Mouse (Mus musculus): ENCODE data around the gene Stk38l. TPM values are rescaled to one million over a fixed set of nuclear protein-coding genes. Genes with fewer than 3 reads are reported as not detected.

The Stk38l gene
- polyA plus RNA-seq, 1 experiment from 2014 or later = 4.5 TPM

GRCm38 (mm10) chr6:146781566-146781965 lies 56.8 kb downstream of the Stk38l start:
- H3K36me3 ChIP-seq (replicated peaks; ENCODE audit: insufficient read depth, low read length) = no peaks in the 10 kb centered on the region
- H3K4me3 ChIP-seq (ENCODE audit: low read depth, low read length) = no peak overlapping the region
- no peaks in the 10 kb centered on the region; the same call in 1 of the 2 replicates for H3K4me1 ChIP-seq (ENCODE audit: insufficient read depth)
- no peak overlapping the region for H3K4me2 ChIP-seq (ENCODE audit: low read depth, low read length)
- H3K27ac ChIP-seq (ENCODE audit: low read depth) = no peak overlapping the region
- WGBS (ENCODE audit: insufficient replicate concordance) = 87% methylated on average over 3 of the region's 3 CpGs
- H3K9me3 ChIP-seq (ENCODE audit: low read length) = no peaks in the 10 kb centered on the region
- TF ChIP-seq EP300 (IDR thresholded peaks at IDR 0.05; ENCODE audit: low read depth) (no peak), CTCF (IDR thresholded peaks at IDR 0.05; ENCODE audit: low read depth) (no peak)
- ATAC-seq = no peak
- H3K27me3 ChIP-seq (ENCODE audit: insufficient read depth, low read length) = no peaks in the 10 kb centered on the region
- H3K9ac ChIP-seq (replicated peaks) = no peak overlapping the region
- no peak for DNase-seq

GRCm38 (mm10) chr6:146793527-146793926 lies 68.7 kb downstream of the Stk38l start:
- Histone ChIP-seq H3K4me1 (ENCODE audit: insufficient read depth) (peaks cover 12% of the 10 kb centered on the region), H3K9me3 (ENCODE audit: low read length) (no peaks in the 10 kb centered on the region), H3K4me2 (ENCODE audit: low read depth, low read length) (no peak overlapping the region), H3K27me3 (ENCODE audit: insufficient read depth, low read length) (peaks cover 5% of the 10 kb centered on the region; the same call in 1 of the 2 replicates), H3K4me3 (ENCODE audit: low read depth, low read length) (no peak overlapping the region), H3K9ac (replicated peaks) (no peak overlapping the region), H3K36me3 (replicated peaks; ENCODE audit: insufficient read depth, low read length) (no peaks in the 10 kb centered on the region), H3K27ac (ENCODE audit: low read depth) (no peak overlapping the region)
- WGBS (ENCODE audit: insufficient replicate concordance) = 63% methylated on average over 3 of the region's 3 CpGs
- DNase-seq (no peak), ATAC-seq (no peak)
- TF ChIP-seq CTCF (IDR thresholded peaks at IDR 0.05; ENCODE audit: low read depth) (no peak), EP300 (IDR thresholded peaks at IDR 0.05; ENCODE audit: low read depth) (no peak)

GRCm38 (mm10) chr6:146795166-146795923 lies 70.5 kb downstream of the Stk38l start:
- Histone ChIP-seq H3K4me3 (ENCODE audit: low read depth, low read length) (peak overlapping the region; percentile 51), H3K9me3 (ENCODE audit: low read length) (no peaks in the 10 kb centered on the region), H3K4me2 (ENCODE audit: low read depth, low read length) (peak overlapping the region; percentile 82), H3K27ac (ENCODE audit: low read depth) (no peak overlapping the region), H3K36me3 (replicated peaks; ENCODE audit: insufficient read depth, low read length) (no peaks in the 10 kb centered on the region), H3K4me1 (ENCODE audit: insufficient read depth) (peaks cover 12% of the 10 kb centered on the region), H3K9ac (replicated peaks) (peak overlapping the region; percentile 54), H3K27me3 (ENCODE audit: insufficient read depth, low read length) (peaks cover 5% of the 10 kb centered on the region; the same call in 1 of the 2 replicates)
- 10% methylated on average over 22 of the region's 22 CpGs for WGBS (ENCODE audit: insufficient replicate concordance)
- TF ChIP-seq EP300 (IDR thresholded peaks at IDR 0.05; ENCODE audit: low read depth) (no peak), CTCF (IDR thresholded peaks at IDR 0.05; ENCODE audit: low read depth) (no peak)
- DNase-seq (no peak), ATAC-seq (peak; percentile 18; the same call in 1 of the 2 replicates)

GRCm38 (mm10) chr6:146795924-146796545 lies 71.2 kb downstream of the Stk38l start, which contains the start of gene Arntl2:
Gene Arntl2 (plus strand): TSS chr6:146796055.
- TF ChIP-seq CTCF (IDR thresholded peaks at IDR 0.05; ENCODE audit: low read depth) (no peak), EP300 (IDR thresholded peaks at IDR 0.05; ENCODE audit: low read depth) (no peak)

GRCm38 (mm10) chr6:146797446-146797845 lies 72.7 kb downstream of the Stk38l start:
- peaks cover 5% of the 10 kb centered on the region; the same call in 1 of the 2 replicates for H3K27me3 ChIP-seq (ENCODE audit: insufficient read depth, low read length)
- DNase-seq = no peak
- TF ChIP-seq CTCF (IDR thresholded peaks at IDR 0.05; ENCODE audit: low read depth) = no peak
- TF ChIP-seq EP300 (IDR thresholded peaks at IDR 0.05; ENCODE audit: low read depth) = no peak
- H3K9me3 ChIP-seq (ENCODE audit: low read length) = no peaks in the 10 kb centered on the region
- H3K4me2 ChIP-seq (ENCODE audit: low read depth, low read length) = no peak overlapping the region
- WGBS (ENCODE audit: insufficient replicate concordance) = 55% methylated on average over 5 of the region's 5 CpGs
- peaks cover 12% of the 10 kb centered on the region for H3K4me1 ChIP-seq (ENCODE audit: insufficient read depth)
- no peak overlapping the region for H3K4me3 ChIP-seq (ENCODE audit: low read depth, low read length)
- no peak overlapping the region for H3K27ac ChIP-seq (ENCODE audit: low read depth)
- no peak for ATAC-seq
- no peaks in the 10 kb centered on the region for H3K36me3 ChIP-seq (replicated peaks; ENCODE audit: insufficient read depth, low read length)
- no peak overlapping the region for H3K9ac ChIP-seq (replicated peaks)

More at GRCm38 (mm10) chr6:146795924-146796545, 71.2 kb downstream of the Stk38l start, which contains the start of gene Arntl2:
- H3K4me3 ChIP-seq (ENCODE audit: low read depth, low read length) = peak within 1 kb of the TSS; percentile 51
- H3K4me1 ChIP-seq (ENCODE audit: insufficient read depth) = peaks cover 12% of the 10 kb centered on the region
- no peaks in the 10 kb centered on the region for H3K9me3 ChIP-seq (ENCODE audit: low read length)
- H3K4me2 ChIP-seq (ENCODE audit: low read depth, low read length) = peak within 1 kb of the TSS; percentile 82
- no peaks in the 10 kb centered on the region for H3K36me3 ChIP-seq (replicated peaks; ENCODE audit: insufficient read depth, low read length)
- H3K27ac ChIP-seq (ENCODE audit: low read depth) = no peak within 1 kb of the TSS
- H3K9ac ChIP-seq (replicated peaks) = peak within 1 kb of the TSS; percentile 54
- H3K27me3 ChIP-seq (ENCODE audit: insufficient read depth, low read length) = peaks cover 5% of the 10 kb centered on the region; the same call in 1 of the 2 replicates
- ATAC-seq (peak; percentile 94), DNase-seq (peak; percentile 73)
- 1% methylated on average over 36 of the region's 36 CpGs for WGBS (ENCODE audit: insufficient replicate concordance)

GRCm38 (mm10) chr6:146809991-146810390 lies 85.2 kb downstream of the Stk38l start:
- Histone ChIP-seq H3K9ac (replicated peaks) (no peak overlapping the region), H3K36me3 (replicated peaks; ENCODE audit: insufficient read depth, low read length) (no peaks in the 10 kb centered on the region), H3K9me3 (ENCODE audit: low read length) (no peaks in the 10 kb centered on the region), H3K4me1 (ENCODE audit: insufficient read depth) (no peaks in the 10 kb centered on the region), H3K27ac (ENCODE audit: low read depth) (no peak overlapping the region), H3K4me2 (ENCODE audit: low read depth, low read length) (no peak overlapping the region), H3K27me3 (ENCODE audit: insufficient read depth, low read length) (no peaks in the 10 kb centered on the region), H3K4me3 (ENCODE audit: low read depth, low read length) (no peak overlapping the region)
- ATAC-seq (no peak), DNase-seq (no peak)
- WGBS (ENCODE audit: insufficient replicate concordance) = 78% methylated on average over 6 of the region's 6 CpGs
- TF ChIP-seq CTCF (IDR thresholded peaks at IDR 0.05; ENCODE audit: low read depth) = no peak
- TF ChIP-seq EP300 (IDR thresholded peaks at IDR 0.05; ENCODE audit: low read depth) = no peak

Data from liver, postnatal 0 days (tissue).